Mouse (Mus musculus) hindbrain, postnatal 0 days (tissue): ENCODE results near the gene Olfr1084. TPM values are rescaled to one million over a fixed set of nuclear protein-coding genes. Genes with fewer than 3 reads are reported as not detected.
"Not testable (repeated sequence)": the region's sequence is repeated elsewhere in the genome, so short reads cannot be mapped to it uniquely, and the experiment has no call there.

ENCODE experiments used
- ATAC-seq: fragments of 200-750 bp; cut with Nextera tagmentation; 2 replicates; pipeline ENCODE4 v1.8.0; 2017; ENCODE audit warnings: mild to moderate bottlenecking, moderate TSS enrichment, moderate library complexity
- DNase-seq: peaks from one replicate; pipeline ENCODE4 v3.0.0-alpha.2; 2015; ENCODE audit warnings: low spot score
- H3K27ac ChIP-seq: fragments of 300-500 bp; sonication (generic); 2 replicates; pipeline ENCODE4 v1.5.1; 2014; ENCODE audit warnings: mild to moderate bottlenecking
- H3K27me3 ChIP-seq: fragments of 300-500 bp; sonication (generic); 2 replicates; pipeline ENCODE4 v1.6.1; 2014; ENCODE audit warnings: low read length, mixed read lengths; ENCODE audit not compliant: insufficient read depth
- H3K36me3 ChIP-seq: fragments of 300-500 bp; sonication (generic); 2 replicates; pipeline ENCODE4 v1.6.1; 2014; ENCODE audit warnings: low read length, mixed read lengths; ENCODE audit not compliant: insufficient read depth
- H3K4me1 ChIP-seq: fragments of 300-500 bp; sonication (generic); 2 replicates; pipeline ENCODE4 v1.6.1; 2014; ENCODE audit warnings: antibody characterized with exemption, low read length, mixed read lengths; ENCODE audit not compliant: insufficient read depth
- H3K4me2 ChIP-seq: fragments of 300-500 bp; sonication (generic); 2 replicates; pipeline ENCODE4 v1.6.1; 2014; ENCODE audit warnings: low read depth, mild to moderate bottlenecking, low read length, moderate library complexity, mixed read lengths
- H3K4me3 ChIP-seq: fragments of 300-500 bp; sonication (generic); 2 replicates; pipeline ENCODE4 v1.5.1; 2014; ENCODE audit warnings: low read length
- H3K9ac ChIP-seq: fragments of 300-500 bp; sonication (generic); replicated peaks from 2 replicates; pipeline ENCODE4 v1.6.1; 2014; ENCODE audit warnings: mild to moderate bottlenecking, low read length, moderate library complexity, mixed read lengths
- H3K9me3 ChIP-seq: fragments of 300-500 bp; sonication (generic); 2 replicates; pipeline ENCODE4 v1.6.1; 2016; ENCODE audit warnings: low read length, mixed read lengths
- CTCF ChIP-seq: IDR thresholded peaks from 2 replicates; pipeline ENCODE4 v1.5.1; 2016; ENCODE audit warnings: antibody characterized with exemption, control low read depth, low read depth
- WGBS: fragments of 180-500 bp; shearing (Covaris S2); extraction: QIAGEN DNeasy Blood & Tissue Kit; methylation state at CpG from one replicate; pipeline ENCODE4 v1.1.7; 2014; 5-methylcytosine and 5-hydroxymethylcytosine counted together
- polyA plus RNA-seq: library from polyadenylated mRNA; unstranded; fragments of >200 nt; fragmentation: Nextera tagmentation; extraction: Ambion mirVana; gene quantifications from 2 replicates; pipeline ENCODE4 v1.2.1, GENCODE M21; 2015
- total RNA-seq: library from RNA; depleted of rRNA; stranded (reverse); fragments of >200 nt; gene quantifications from 2 replicates; pipeline ENCODE4 v1.2.3, GENCODE M21; 2014; rRNA removed

Olfr1084 gene
- total RNA-seq (not detected in 2 replicates), polyA plus RNA-seq (not detected in 2 replicates)

DNA sequence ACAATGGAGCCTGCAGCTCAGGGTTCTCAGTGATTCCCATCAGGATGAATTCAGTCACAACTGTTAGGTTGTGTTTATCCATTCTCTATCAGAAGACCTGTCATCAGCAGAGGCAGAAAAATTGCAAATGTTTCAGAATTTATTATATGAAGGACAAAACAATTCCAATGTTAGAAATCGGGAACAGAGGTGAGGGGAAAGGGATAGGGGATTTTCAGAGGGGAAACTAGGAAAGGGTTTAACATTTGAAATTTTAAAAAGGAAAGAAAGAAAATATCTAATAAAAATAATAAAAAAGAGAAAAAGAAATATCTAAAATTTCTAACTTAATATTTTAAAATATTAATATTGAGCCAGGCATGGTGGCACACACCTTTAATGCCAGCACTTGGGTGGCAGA is at the start of gene Olfr1084:
Olfr1084 (minus strand) TSS at position 101 of the 400 bp plus-strand sequence.
- H3K27ac ChIP-seq, H3K4me1 ChIP-seq, H3K27me3 ChIP-seq, ATAC-seq, DNase-seq, H3K9ac ChIP-seq, H3K9me3 ChIP-seq, H3K4me3 ChIP-seq, H3K36me3 ChIP-seq, H3K4me2 ChIP-seq: not testable (repeated sequence)
- WGBS = 87% methylated on average over 1 of the region's 1 CpGs

DNA sequence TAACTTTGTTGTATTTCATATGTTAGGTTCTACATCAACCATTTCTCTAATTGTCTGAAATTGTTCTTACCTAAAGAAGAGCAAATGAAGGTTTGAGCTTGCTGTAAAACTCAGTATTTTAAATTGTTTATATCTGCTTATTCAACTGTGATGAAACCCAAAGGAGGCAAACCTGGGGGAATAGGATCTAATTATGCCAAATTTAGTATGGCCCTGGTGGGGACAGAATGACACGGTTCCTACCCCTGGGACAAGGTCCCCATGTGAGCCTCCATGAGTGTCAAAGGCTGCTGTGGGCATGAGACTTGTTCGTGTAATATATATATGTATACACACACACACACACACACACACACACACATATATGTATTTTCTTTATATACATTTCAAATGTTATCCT is 40.5 kb upstream of the Olfr1084 start, which contains the start of gene Olfr1086:
Olfr1086 (minus strand) TSS at position 101 of the 400 bp plus-strand sequence.
- DNase-seq (no peak), ATAC-seq (no peak)
- no peak for TF ChIP-seq CTCF
- Histone ChIP-seq H3K9ac (no peak within 1 kb of the TSS), H3K4me1 (no peaks in the 10 kb centered on the region), H3K4me2 (no peak within 1 kb of the TSS), H3K27me3 (no peaks in the 10 kb centered on the region), H3K36me3 (no peaks in the 10 kb centered on the region), H3K9me3 (no peaks in the 10 kb centered on the region), H3K4me3 (no peak within 1 kb of the TSS), H3K27ac (no peak within 1 kb of the TSS)
- 78% methylated on average over 2 of the region's 2 CpGs for WGBS

DNA sequence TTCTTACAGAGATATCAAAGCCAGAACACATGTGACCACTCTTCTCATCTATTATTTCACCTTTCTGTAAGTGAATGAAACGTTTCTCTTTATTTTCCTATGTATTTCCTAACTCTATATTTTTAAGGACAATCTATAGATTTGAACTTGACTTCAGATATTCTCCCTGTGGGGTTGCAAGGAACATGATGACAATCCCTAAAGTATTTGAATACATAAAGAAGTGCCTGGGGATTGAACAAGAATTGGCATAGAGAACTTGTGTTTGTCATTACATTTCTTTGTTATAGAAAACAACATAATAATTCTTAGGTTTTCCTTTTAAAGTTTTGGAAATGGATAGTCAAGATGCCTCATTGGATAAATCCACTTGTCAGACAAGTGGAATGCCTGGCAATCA is 22.4 kb upstream of the Olfr1084 start, which contains the start of gene Olfr1085:
Olfr1085 (minus strand) TSS at position 101 of the 400 bp plus-strand sequence.
- Histone ChIP-seq H3K4me1 (no peaks in the 10 kb centered on the region), H3K36me3 (no peaks in the 10 kb centered on the region), H3K9ac (no peak within 1 kb of the TSS), H3K9me3 (no peaks in the 10 kb centered on the region), H3K27ac (no peak within 1 kb of the TSS), H3K4me2 (no peak within 1 kb of the TSS), H3K27me3 (no peaks in the 10 kb centered on the region), H3K4me3 (no peak within 1 kb of the TSS)
- ATAC-seq = no peak
- DNase-seq = no peak
- WGBS = 23% methylated on average over 1 of the region's 1 CpGs
- TF ChIP-seq CTCF = no peak

DNA sequence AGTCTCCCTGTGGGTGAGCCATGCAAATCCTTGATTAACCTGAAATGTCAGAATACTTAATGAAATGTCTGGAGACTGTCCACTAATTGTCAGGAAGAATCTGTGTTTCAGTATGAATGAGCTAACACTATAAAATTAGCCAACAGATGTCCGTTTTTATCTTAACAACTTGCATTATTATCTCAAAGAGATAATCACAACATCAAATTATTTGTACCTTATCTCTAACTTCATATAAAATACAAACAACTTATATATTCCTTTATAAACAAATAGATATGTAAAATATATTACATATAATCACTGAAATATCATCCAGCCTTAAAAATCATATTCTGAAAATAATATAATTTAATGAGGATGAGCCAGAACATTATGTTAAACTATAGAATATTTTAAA is 40.7 kb downstream of the Olfr1084 start, which contains the start of gene Olfr1082:
Olfr1082 (minus strand) TSS at position 101 of the 400 bp plus-strand sequence.
- H3K9ac ChIP-seq, H3K4me3 ChIP-seq, H3K4me1 ChIP-seq, H3K9me3 ChIP-seq, H3K36me3 ChIP-seq, DNase-seq, ATAC-seq, H3K27me3 ChIP-seq, H3K4me2 ChIP-seq, H3K27ac ChIP-seq: not testable (repeated sequence)
- WGBS = 33% methylated on average over 1 of the region's 1 CpGs

Other genes with a start within 250 kb of the Olfr1084 start
- gene Olfr1061, start 225.7 kb downstream of the Olfr1084 start, total RNA-seq = not detected in 2 replicates
- not detected in 2 replicates for gene Olfr1061, start 225.7 kb downstream of the Olfr1084 start, polyA plus RNA-seq
- not detected in 2 replicates for gene Olfr1062, start 213.0 kb downstream of the Olfr1084 start, total RNA-seq
- gene Olfr1062, start 213.0 kb downstream of the Olfr1084 start, polyA plus RNA-seq = not detected in 2 replicates
- gene Olfr1065, start 189.1 kb downstream of the Olfr1084 start, total RNA-seq = not detected in 2 replicates
- not detected in 2 replicates for gene Olfr1065, start 189.1 kb downstream of the Olfr1084 start, polyA plus RNA-seq
- not detected in 2 replicates for gene Olfr1066, start 183.5 kb downstream of the Olfr1084 start, total RNA-seq
- gene Olfr1066, start 183.5 kb downstream of the Olfr1084 start, polyA plus RNA-seq = not detected in 2 replicates
- not detected in 2 replicates for gene Olfr228, start 152.3 kb downstream of the Olfr1084 start, total RNA-seq
- gene Olfr228, start 152.3 kb downstream of the Olfr1084 start, polyA plus RNA-seq = not detected in 2 replicates
- not detected in 2 replicates for gene Olfr1076, start 131.3 kb downstream of the Olfr1084 start, total RNA-seq
- not detected in 2 replicates for gene Olfr1076, start 131.3 kb downstream of the Olfr1084 start, polyA plus RNA-seq
- not detected in 2 replicates for gene Olfr1079, start 97.2 kb downstream of the Olfr1084 start, total RNA-seq
- not detected in 2 replicates for gene Olfr1079, start 97.2 kb downstream of the Olfr1084 start, polyA plus RNA-seq
- not detected in 2 replicates for gene Olfr1080, start 81.5 kb downstream of the Olfr1084 start, total RNA-seq
- not detected in 2 replicates for gene Olfr1080, start 81.5 kb downstream of the Olfr1084 start, polyA plus RNA-seq
- gene Olfr1082, start 40.8 kb downstream of the Olfr1084 start, total RNA-seq = not detected in 2 replicates
- not detected in 2 replicates for gene Olfr1082, start 40.8 kb downstream of the Olfr1084 start, polyA plus RNA-seq
- gene Olfr1085, start 22.3 kb upstream of the Olfr1084 start, total RNA-seq = not detected in 2 replicates
- gene Olfr1085, start 22.3 kb upstream of the Olfr1084 start, polyA plus RNA-seq = not detected in 2 replicates
- gene Olfr1086, start 40.4 kb upstream of the Olfr1084 start, total RNA-seq = not detected in 2 replicates
- gene Olfr1086, start 40.4 kb upstream of the Olfr1084 start, polyA plus RNA-seq = not detected in 2 replicates
- gene Olfr1087, start 58.7 kb upstream of the Olfr1084 start, total RNA-seq = not detected in 2 replicates
- gene Olfr1087, start 58.7 kb upstream of the Olfr1084 start, polyA plus RNA-seq = not detected in 2 replicates
- not detected in 2 replicates for gene Olfr1089, start 94.0 kb upstream of the Olfr1084 start, total RNA-seq
- not detected in 2 replicates for gene Olfr1089, start 94.0 kb upstream of the Olfr1084 start, polyA plus RNA-seq
- not detected in 2 replicates for gene Olfr1090, start 119.3 kb upstream of the Olfr1084 start, total RNA-seq
- gene Olfr1090, start 119.3 kb upstream of the Olfr1084 start, polyA plus RNA-seq = not detected in 2 replicates
- gene Olfr1093, start 142.8 kb upstream of the Olfr1084 start, total RNA-seq = not detected in 2 replicates
- gene Olfr1093, start 142.8 kb upstream of the Olfr1084 start, polyA plus RNA-seq = not detected in 2 replicates
- not detected in 2 replicates for gene Olfr141, start 170.3 kb upstream of the Olfr1084 start, total RNA-seq
- not detected in 2 replicates for gene Olfr141, start 170.3 kb upstream of the Olfr1084 start, polyA plus RNA-seq
- not detected in 2 replicates for gene Olfr1094, start 184.9 kb upstream of the Olfr1084 start, total RNA-seq
- not detected in 2 replicates for gene Olfr1094, start 184.9 kb upstream of the Olfr1084 start, polyA plus RNA-seq
- gene Olfr1095, start 212.0 kb upstream of the Olfr1084 start, total RNA-seq = not detected in 2 replicates
- gene Olfr1095, start 212.0 kb upstream of the Olfr1084 start, polyA plus RNA-seq = not detected in 2 replicates
- not detected in 2 replicates for gene Gm13723, start 235.1 kb upstream of the Olfr1084 start, total RNA-seq
- not detected in 2 replicates for gene Gm13723, start 235.1 kb upstream of the Olfr1084 start, polyA plus RNA-seq